Mouse (Mus musculus) liver, adult (tissue): ENCODE data around the gene Insyn1.

Source experiments
- GATA4 ChIP-seq: IDR thresholded peaks from 2 replicates; pipeline ENCODE4 v1.6.1; 2014; ENCODE audit warnings: mild to moderate bottlenecking, low read length; ENCODE audit not compliant: insufficient replicate concordance

The Insyn1 gene

DNA sequence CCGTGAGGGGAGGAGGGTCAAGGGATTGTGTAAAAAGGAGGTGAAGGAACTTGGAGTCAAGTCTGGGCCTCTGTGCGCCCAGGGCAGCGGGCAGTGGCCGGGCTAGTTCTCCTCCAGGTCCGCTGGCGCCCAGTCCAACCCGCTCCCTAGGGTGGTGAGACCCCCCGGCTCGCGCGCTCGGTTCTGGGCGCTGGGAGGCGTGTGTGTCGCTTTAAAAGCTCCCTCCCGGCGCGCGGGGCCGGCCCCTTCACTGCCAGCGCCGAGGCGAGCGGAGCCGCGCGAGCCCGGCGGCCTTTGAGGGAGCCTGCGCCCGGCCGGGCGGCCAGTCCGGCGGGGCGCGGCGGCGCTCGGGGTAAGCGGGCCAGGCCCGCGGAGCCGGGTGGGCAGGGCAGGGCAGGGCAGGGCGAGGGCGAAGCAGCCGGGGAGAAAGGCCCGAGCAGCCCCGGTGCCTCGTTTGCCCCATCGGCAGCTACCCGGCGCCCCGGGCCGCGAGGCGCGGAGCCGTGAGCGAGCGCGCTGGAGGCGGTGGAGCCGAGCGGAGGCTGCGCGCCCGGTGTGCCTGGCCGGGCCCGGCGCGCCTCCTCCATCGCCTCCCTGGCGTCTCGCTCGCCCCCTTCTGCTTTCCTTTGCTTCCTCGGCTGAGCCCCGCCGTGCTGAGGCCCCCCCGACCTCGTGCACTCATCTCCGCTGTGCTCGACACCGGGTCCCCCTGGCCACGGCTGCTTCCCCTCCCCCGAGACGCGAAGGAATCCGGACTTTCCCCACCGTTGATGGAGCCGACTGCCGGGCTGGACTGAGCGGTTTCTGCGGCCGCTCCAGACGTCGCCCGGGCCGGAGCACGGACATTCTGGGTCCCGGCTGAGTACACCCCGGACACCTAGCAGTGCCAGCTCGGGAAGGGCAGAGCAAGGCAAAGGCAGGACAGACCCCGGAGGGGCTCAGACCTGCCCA, at the start of gene Insyn1:
Insyn1 (plus strand) TSS at position 753 of the 951 bp plus-strand sequence.
- no peak for TF ChIP-seq GATA4

DNA sequence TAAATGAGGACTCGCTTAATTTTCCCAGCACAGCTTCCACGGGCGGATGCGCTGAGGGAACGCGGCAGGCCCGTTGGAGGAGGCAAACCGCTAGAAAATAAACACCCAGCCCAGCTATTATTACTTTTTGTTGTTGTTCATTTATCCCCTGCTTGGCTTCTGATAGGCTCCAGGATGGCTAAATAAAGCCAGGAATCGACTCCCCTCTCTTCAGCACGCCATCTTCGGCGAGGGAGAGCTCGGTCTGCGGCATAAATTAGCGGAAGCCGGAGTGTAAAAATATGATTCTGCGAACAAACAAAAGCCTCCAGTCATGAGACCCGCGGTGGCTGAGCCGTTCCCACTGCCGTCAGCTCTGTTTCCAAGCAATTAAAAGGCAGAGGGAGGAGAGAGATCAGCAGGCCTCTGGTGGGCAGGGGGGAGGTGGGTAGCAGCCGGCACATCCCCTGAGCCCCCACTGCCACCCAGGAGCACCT, 49.4 kb upstream of the Insyn1 start:
- TF ChIP-seq GATA4: no peak

DNA sequence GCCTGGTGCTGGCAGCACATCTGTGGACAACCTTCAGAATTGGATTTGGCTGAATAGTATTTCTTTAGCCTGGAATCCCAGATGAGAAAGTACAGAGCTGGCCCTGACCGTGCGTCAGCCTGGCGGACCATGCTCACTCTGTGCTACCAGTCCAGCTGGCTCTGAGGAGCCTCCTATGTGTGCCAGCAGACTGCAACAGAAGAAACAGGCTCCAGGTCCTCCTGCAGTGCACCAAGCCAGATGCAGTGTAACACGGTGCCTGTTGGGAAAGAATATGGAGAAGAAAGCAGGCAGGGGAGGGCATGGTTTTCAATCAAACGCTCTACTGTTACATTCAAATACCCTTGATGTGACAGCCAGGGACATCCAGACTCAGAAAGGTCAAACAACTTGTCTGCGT, 48.3 kb upstream of the Insyn1 start:
- TF ChIP-seq GATA4: no peak

DNA sequence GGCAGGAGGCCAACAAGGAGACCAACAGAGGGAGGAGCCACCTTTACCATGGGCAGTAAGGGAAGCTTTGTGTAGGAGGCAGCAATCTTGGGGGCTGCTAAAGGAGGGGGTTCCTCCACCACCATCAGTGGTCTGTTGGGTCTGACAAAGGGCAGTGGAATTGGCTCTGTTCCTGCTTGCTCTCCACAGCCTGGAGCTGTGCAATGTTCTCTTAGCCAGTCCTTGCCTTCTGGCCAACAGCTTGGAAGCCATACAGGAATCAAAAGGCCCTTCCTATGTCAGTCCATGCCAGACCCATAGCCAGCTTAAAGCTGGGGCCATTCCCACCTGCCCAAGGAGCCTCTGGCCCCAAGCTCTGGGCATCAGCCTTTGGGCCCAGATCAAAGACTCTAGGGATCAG, 47.8 kb upstream of the Insyn1 start:
- no peak for TF ChIP-seq GATA4

DNA sequence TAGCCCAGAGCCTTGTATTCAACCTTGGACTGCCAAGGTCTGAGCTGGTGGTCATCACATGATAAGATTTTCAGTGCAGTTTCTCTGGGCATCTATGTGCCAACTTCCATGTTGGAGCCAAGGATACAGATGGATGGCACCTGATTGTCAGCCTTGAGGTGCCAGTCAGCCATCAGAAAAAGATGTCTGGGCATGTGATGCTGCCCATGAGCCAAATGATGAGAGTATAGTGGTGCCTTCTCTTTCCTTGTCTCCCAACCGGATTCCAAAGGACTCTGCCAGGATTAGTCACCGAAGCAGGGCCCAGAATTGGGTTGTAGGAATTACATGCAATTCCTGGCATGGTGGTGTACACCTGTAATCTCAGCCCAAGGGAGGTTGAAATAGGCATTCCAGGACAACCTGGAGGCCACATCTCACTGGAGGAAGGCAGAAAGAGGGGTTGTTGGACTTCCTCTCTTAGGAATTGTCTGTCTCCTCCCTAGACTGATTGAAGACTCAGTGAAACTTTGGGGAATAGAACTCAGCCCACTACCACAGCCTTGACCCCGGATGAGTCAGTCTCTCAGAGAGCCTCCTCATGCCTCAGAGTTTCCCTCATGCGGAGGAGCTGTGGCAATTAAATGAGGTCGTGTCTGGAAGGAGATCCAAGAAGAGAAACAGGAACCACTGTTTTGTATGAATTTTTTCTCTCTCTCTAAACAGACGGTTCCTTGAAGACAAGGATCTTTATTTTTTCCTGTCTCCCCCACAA, 46.9 kb upstream of the Insyn1 start:
- TF ChIP-seq GATA4: no peak

DNA sequence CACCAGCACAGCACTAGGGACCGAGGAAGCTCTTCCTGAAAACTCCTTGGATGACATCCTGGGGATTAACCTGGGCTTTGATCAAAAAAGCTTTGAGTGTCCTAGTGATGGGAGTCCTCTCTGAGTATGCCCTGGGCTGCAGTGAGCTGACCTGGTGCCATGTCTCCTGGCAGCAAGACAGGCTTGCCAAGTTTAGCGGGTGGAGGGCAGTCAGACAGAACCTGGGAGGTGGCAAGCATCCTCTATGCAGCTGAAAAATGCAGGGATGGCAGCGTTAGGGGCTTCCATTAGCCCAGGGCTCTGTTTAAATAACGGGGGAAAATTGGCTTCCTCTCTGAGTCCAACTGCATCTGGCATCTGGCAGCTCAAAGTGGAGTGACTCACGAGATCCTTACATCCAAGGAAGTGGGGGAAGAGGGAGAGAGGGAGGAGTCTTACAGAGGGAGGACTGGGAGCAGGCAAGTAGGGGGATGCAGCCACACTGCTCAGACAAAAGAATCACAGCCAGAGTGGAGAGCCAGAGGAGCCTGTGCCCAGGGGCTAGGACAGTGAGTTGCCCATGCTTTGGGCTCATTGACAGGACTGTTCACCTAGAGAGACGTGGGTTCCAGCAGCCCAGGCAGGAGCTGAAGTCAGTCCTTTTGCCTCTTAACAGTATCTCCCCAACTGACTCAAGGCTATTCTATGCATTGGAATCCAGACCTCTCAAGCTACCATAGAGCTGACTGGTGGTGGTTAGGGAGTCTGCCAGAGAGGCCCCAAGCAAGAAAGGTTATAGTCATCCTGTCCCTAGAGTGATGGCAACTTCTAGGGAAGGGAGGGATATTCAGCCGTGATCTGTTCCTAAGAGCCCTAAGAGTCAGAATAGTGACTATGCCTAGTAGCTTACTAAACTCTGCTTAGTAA, 46.0 kb upstream of the Insyn1 start:
- TF ChIP-seq GATA4: no peak

DNA sequence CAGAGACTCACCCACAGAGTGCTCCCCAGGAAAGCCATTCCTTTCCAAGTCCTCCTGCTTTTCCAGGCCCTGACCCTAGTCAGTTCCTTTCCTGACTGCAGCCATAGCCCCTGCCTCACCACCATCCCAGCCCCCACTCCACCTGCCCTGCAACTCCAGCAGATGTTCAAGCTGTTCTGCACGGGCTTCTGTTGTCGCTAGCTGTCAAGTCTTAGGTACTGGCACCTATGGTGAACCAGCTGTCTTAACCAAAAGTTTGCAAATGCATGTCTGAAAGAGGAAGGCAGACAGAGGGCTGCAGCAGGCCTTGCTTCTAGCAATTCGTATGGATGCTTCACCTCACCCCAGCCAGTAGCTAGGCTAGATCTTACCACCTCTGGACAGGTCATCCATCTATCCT, 45.3 kb upstream of the Insyn1 start:
- no peak for TF ChIP-seq GATA4

DNA sequence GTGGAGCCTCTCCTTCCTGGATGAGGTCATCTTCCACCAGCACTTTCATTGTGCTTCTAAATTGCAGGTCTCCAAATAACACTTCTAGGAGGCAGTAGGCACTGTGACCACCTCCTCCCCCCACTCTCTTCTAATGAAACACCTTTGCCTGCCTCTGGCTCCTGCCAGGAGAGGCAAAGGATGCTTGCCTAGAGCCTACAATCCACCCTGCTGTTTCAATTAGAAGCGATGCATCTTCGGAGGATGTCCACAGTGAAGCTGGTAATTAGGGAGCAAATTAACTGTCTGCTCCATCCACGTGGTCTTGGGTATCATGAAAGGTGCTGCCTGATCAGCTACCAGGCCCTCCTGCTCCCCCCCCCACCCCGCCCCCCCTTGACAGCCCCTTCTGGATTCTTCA, 41.6 kb upstream of the Insyn1 start:
- no peak for TF ChIP-seq GATA4

DNA sequence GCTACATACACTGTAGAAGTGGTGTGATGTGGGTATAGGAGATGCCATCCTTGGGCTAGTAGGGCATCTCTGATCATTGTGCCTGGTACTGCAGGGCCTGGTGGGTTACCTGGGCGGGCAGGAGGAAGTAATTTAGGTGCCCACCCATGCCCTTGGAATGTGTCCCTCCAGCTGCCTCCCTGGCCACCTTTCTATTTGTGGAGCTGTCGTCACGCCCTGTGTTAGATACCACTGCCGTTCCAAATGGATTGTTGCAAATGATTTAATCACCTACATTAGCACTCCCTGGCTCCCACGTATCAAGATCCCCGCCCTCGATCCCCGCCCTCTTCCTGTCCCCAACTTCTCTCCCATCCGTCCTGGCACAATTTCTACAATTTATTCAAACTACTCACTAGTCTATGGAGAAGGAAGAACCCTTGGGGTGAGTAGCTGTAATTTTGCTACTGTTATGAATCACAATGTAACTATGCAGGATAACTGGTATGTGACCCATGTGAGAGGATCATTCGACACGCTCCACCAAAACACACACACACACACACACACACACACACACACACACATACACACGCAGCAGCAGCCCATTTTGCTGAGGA, 40.3 kb upstream of the Insyn1 start:
- TF ChIP-seq GATA4: no peak

DNA sequence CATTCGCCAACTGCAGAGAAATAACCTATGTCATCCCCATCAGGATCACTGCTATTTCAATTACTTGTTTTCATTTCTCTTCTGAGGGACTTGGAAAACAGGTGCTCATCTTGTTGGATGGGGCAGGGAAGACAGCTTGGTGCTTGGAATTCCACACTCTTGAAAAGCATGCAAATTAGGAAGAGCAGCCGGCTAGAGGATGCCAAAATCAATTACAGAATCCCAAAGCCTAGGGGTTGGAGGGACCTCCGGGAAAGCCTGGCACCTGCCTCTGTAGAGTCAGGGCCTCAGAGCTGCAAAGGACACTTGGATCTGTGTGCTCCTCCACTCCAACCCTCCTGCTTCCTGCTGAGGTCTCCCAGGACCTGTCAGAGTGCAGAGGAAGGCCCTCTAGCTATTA, 38.9 kb upstream of the Insyn1 start:
- no peak for TF ChIP-seq GATA4

DNA sequence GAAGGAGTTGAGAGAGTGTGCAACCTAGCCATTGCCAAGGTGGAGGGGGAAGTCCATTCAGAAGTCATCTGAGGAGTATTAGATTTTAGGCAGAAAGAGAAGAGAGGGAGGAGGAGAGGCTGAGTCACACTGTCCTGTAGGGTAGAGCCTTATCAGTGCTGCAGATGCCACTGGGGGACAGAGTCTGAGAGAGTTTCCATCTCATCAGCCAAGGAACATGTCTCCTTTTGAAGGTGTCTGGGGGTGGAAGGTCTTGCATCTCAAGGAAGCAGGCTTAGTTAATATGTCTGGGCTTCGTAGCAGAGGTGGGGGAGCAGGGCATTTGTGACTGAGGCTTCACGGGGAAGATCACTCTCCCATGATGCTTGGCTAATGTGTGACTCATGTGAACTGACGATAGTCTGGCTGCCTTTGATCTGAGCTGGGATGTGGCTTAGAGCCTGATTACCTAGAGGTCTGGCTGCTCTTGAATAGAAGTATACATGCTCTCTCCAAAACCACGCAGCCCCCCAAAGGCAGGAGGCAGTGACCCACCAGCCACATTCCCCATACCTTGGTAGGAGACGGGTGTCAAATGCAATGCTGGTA, 34.5 kb upstream of the Insyn1 start:
- TF ChIP-seq GATA4: no peak

DNA sequence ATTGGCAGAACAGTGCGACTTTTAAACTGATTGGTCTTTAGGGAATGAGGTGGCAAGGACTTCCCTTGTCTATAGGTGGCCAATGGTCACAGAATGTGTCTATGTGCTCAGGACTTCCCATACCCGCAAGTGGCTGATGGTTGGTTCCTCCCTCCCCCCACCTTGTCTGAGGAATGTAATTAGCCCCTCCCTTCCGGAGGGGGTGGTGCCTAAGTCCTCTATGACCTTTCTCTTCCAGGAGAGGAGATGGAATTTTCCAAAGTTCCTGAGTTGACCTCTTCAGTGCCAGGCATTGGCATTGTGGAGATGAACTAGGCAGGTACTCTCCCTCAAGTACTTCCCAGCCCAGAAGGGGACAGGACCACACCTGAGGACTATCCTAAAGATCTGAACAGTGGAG, 33.5 kb upstream of the Insyn1 start:
- no peak for TF ChIP-seq GATA4

DNA sequence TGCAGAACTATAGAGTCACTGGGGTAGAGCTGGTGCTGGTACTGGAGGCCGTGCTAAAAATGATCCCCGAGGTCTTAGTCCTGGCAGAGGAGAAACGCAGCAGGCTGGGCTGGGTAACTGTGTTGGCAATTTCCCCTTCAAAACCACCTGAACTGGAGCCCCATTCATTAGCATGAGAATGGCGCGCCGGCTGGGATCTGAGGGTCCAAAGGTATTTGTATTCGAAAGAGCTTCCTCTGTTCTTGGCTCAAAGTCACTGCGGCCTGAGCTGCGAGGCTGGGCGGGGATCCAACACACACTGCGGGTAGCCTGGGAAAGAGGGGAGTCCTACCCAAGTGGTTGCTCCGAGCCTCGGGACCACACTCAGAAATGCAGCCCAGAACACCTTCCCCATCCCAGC, 32.6 kb upstream of the Insyn1 start:
- TF ChIP-seq GATA4: no peak

DNA sequence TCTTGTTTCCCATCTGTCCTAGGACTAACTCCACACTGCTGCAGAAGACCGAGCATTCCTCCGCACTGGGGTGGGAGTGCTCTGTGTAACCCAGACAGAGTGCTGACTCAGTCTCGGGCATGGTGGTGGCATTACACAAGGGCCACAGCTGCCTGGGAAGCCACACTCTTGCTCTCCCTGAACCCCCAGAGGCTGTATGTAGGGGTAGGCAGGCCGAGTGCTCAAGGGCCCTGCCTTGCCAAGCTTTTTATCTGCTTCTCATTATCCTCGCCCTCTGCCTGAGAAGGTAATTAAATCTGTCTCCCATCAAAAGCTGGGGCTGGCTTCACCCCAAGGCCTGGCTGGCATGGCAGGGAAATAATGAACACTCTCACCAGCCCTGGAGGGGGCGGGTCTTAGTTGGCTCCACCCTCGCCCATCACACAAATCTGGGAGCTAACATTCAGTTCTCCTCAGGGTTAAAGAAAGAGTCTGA, 30.9 kb upstream of the Insyn1 start:
- TF ChIP-seq GATA4: no peak
